Mouse (Mus musculus) limb, embryonic 15.5 days (tissue): Measurements from ENCODE around the gene Gbp8. TPM values are rescaled to one million over a fixed set of nuclear protein-coding genes. Genes with fewer than 3 reads are reported as not detected.
A peak's percentile ranks its signal among the peaks of the same experiment; 100 is the strongest.

ENCODE experiments used
- ATAC-seq: fragments of 200-750 bp; cut with Nextera tagmentation; 2 replicates; pipeline ENCODE4 v1.8.0; 2017; ENCODE audit warnings: low read depth, moderate TSS enrichment; ENCODE audit not compliant: insufficient number of reproducible peaks, low FRiP score, low TSS enrichment
- H3K27ac ChIP-seq: fragments of 300-500 bp; sonication (generic); 2 replicates; pipeline ENCODE4 v1.5.1; 2015; ENCODE audit warnings: moderate library complexity, mild to moderate bottlenecking, inconsistent platforms
- H3K27me3 ChIP-seq: fragments of 300-500 bp; sonication (generic); 2 replicates; pipeline ENCODE4 v1.6.1; 2015; ENCODE audit warnings: inconsistent platforms
- H3K36me3 ChIP-seq: fragments of 300-500 bp; sonication (generic); 2 replicates; pipeline ENCODE4 v1.6.1; 2015; ENCODE audit warnings: inconsistent platforms
- H3K4me1 ChIP-seq: fragments of 300-500 bp; sonication (generic); 2 replicates; pipeline ENCODE4 v1.6.1; 2015; ENCODE audit warnings: inconsistent platforms
- H3K4me2 ChIP-seq: fragments of 300-500 bp; sonication (generic); 2 replicates; pipeline ENCODE4 v1.6.1; 2015; ENCODE audit warnings: mild to moderate bottlenecking, inconsistent platforms
- H3K4me3 ChIP-seq: fragments of 300-500 bp; sonication (generic); 2 replicates; pipeline ENCODE4 v1.5.1; 2015; ENCODE audit warnings: mild to moderate bottlenecking, inconsistent platforms
- H3K9ac ChIP-seq: fragments of 300-500 bp; sonication (generic); 2 replicates; pipeline ENCODE4 v1.6.1; 2015; ENCODE audit warnings: inconsistent platforms
- H3K9me3 ChIP-seq: fragments of 300-500 bp; sonication (generic); 2 replicates; pipeline ENCODE4 v1.6.1; 2016; ENCODE audit warnings: inconsistent platforms
- WGBS: fragments of 180-500 bp; shearing (Covaris S2); methylation state at CpG from one replicate; pipeline ENCODE4 v1.1.7; 2015; 5-methylcytosine and 5-hydroxymethylcytosine counted together
- polyA plus RNA-seq: library from polyadenylated mRNA; unstranded; fragments of >200 nt; fragmentation: Nextera tagmentation; extraction: Ambion mirVana; gene quantifications from 2 replicates; pipeline ENCODE4 v1.2.1, GENCODE M21; 2015

The Gbp8 gene
- polyA plus RNA-seq, 1 experiment from 2014 or later, result 0.35 TPM

DNA sequence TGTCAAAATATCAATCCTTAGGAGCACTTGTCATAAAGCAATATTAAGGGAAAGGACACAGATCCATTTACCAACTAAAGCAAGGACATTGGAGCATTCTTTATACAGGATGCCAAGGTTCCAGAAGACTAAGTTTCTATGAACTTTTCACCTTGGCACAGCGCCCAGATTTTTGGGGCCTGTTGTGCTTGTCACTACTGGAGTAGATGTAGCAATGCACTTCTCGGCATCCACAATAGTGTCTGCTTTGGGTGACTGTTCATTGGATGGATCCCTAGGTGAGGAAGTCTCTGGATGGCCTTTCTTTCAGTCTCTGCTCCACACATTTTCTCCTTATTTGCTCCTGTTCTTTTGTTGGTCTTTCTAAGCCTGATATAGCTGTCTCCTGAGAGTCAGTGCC is 107.0 kb downstream of the Gbp8 start:
- no peak overlapping the region for H3K9ac ChIP-seq
- no peaks in the 10 kb centered on the region for H3K4me1 ChIP-seq
- H3K4me3 ChIP-seq, result no peak overlapping the region
- H3K9me3 ChIP-seq, result no peaks in the 10 kb centered on the region
- no peak overlapping the region for H3K27ac ChIP-seq
- 62% methylated on average over 2 of the region's 2 CpGs for WGBS
- H3K27me3 ChIP-seq, result no peaks in the 10 kb centered on the region
- no peaks in the 10 kb centered on the region for H3K36me3 ChIP-seq
- no peak for ATAC-seq
- H3K4me2 ChIP-seq, result no peak overlapping the region

- H3K4me1 ChIP-seq, result no peaks in the 10 kb centered on the region
- no peak overlapping the region for H3K4me3 ChIP-seq
- no peak overlapping the region for H3K4me2 ChIP-seq
- no peaks in the 10 kb centered on the region for H3K36me3 ChIP-seq
- H3K9ac ChIP-seq, result no peak overlapping the region
- H3K9me3 ChIP-seq, result no peaks in the 10 kb centered on the region
- 83% methylated on average over 1 of the region's 1 CpGs for WGBS
- H3K27me3 ChIP-seq, result no peaks in the 10 kb centered on the region
- ATAC-seq, result no peak
- no peak overlapping the region for H3K27ac ChIP-seq
Observed at GRCm38 (mm10) chr5:105012551-105012950, 126.8 kb downstream of the Gbp8 start.

- no peak overlapping the region for H3K4me3 ChIP-seq
- H3K9ac ChIP-seq, result no peak overlapping the region
- no peak overlapping the region for H3K4me2 ChIP-seq
- H3K4me1 ChIP-seq, result no peaks in the 10 kb centered on the region
- H3K36me3 ChIP-seq, result no peaks in the 10 kb centered on the region
- no peak overlapping the region for H3K27ac ChIP-seq
- H3K27me3 ChIP-seq, result no peaks in the 10 kb centered on the region
- WGBS, result 85% methylated on average over 4 of the region's 4 CpGs
- no peaks in the 10 kb centered on the region for H3K9me3 ChIP-seq
- no peak for ATAC-seq
Observed at GRCm38 (mm10) chr5:105011570-105011969, 127.8 kb downstream of the Gbp8 start.

GRCm38 (mm10) chr5:105010376-105010775 is 129.0 kb downstream of the Gbp8 start:
- Histone ChIP-seq H3K27ac (no peak overlapping the region), H3K27me3 (no peaks in the 10 kb centered on the region), H3K9ac (no peak overlapping the region), H3K9me3 (no peaks in the 10 kb centered on the region), H3K36me3 (no peaks in the 10 kb centered on the region), H3K4me3 (no peak overlapping the region), H3K4me1 (no peaks in the 10 kb centered on the region), H3K4me2 (no peak overlapping the region)
- ATAC-seq, result no peak

GRCm38 (mm10) chr5:104989411-104989810 is 149.9 kb downstream of the Gbp8 start:
- Histone ChIP-seq H3K27ac (no peak overlapping the region), H3K27me3 (no peaks in the 10 kb centered on the region), H3K4me3 (no peak overlapping the region), H3K9ac (no peak overlapping the region), H3K4me2 (no peak overlapping the region), H3K9me3 (no peaks in the 10 kb centered on the region), H3K36me3 (no peaks in the 10 kb centered on the region), H3K4me1 (no peaks in the 10 kb centered on the region)
- WGBS, result 84% methylated on average over 2 of the region's 2 CpGs
- ATAC-seq, result no peak

GRCm38 (mm10) chr5:104988000-104988399 is 151.3 kb downstream of the Gbp8 start:
- Histone ChIP-seq H3K27me3 (no peaks in the 10 kb centered on the region), H3K36me3 (no peaks in the 10 kb centered on the region), H3K9me3 (no peaks in the 10 kb centered on the region), H3K4me3 (no peak overlapping the region), H3K4me2 (no peak overlapping the region), H3K27ac (no peak overlapping the region), H3K4me1 (no peaks in the 10 kb centered on the region), H3K9ac (no peak overlapping the region)
- WGBS, result 71% methylated on average over 2 of the region's 2 CpGs
- ATAC-seq, result no peak

DNA sequence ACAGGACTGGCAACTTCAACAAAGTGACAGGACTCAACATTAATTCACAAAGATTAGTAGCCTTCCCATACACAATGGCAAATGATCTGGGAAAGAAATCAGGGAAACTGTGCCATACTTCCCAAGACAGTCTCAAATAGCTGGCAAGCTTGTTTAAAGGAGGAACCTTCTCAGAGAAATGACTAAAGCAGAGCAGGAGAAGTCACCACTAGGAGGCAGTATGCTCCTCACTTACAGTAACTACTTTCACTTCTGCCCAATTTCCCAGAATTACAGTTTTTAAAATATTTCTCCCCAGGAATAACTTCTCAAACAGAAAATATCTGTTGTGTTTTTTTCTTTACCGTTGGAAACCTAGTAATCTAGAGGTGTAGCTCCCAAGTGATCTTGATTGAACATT is 152.6 kb downstream of the Gbp8 start:
- 59% methylated on average over 1 of the region's 1 CpGs for WGBS
- H3K9ac ChIP-seq, result no peak overlapping the region
- H3K27me3 ChIP-seq, result no peaks in the 10 kb centered on the region
- no peak overlapping the region for H3K4me3 ChIP-seq
- ATAC-seq, result no peak
- no peaks in the 10 kb centered on the region for H3K36me3 ChIP-seq
- no peak overlapping the region for H3K4me2 ChIP-seq
- H3K27ac ChIP-seq, result no peak overlapping the region
- no peaks in the 10 kb centered on the region for H3K9me3 ChIP-seq
- H3K4me1 ChIP-seq, result no peaks in the 10 kb centered on the region

- ATAC-seq, result no peak
- Histone ChIP-seq H3K27me3 (no peaks in the 10 kb centered on the region), H3K9me3 (no peaks in the 10 kb centered on the region), H3K9ac (no peak within 1 kb of the TSS), H3K4me3 (no peak within 1 kb of the TSS), H3K4me1 (no peaks in the 10 kb centered on the region), H3K27ac (no peak within 1 kb of the TSS), H3K36me3 (no peaks in the 10 kb centered on the region), H3K4me2 (peak within 1 kb of the TSS; percentile 36; the same call in 1 of the 2 replicates)
- 34% methylated on average over 9 of the region's 12 CpGs for WGBS
Observed at GRCm38 (mm10) chr5:104982535-104982934, 156.8 kb downstream of the Gbp8 start, which contains the start of gene Abcg3. Gene Abcg3, minus strand, starts transcription at chr5:104982718.

- Histone ChIP-seq H3K4me3 (no peak overlapping the region), H3K36me3 (no peaks in the 10 kb centered on the region), H3K4me2 (no peak overlapping the region), H3K9ac (no peak overlapping the region), H3K27me3 (no peaks in the 10 kb centered on the region), H3K27ac (no peak overlapping the region), H3K9me3 (no peaks in the 10 kb centered on the region), H3K4me1 (no peaks in the 10 kb centered on the region)
- ATAC-seq, result no peak
- WGBS, result 54% methylated on average over 2 of the region's 2 CpGs
Observed at GRCm38 (mm10) chr5:104979040-104979513, 160.3 kb downstream of the Gbp8 start.

Other genes starting within 250 kb of the Gbp8 start
- gene Abcg3, start 156.8 kb downstream of the Gbp8 start, polyA plus RNA-seq, result 1.0 and 1.2 TPM in 2 replicates
- 2.3 and 2.5 TPM in 2 replicates for gene Gbp9, start within 50 bp of the Gbp8 start, polyA plus RNA-seq
- gene Gbp4, start within 50 bp of the Gbp8 start, polyA plus RNA-seq, result 0.24 and 0.79 TPM in 2 replicates
- gene Gbp10, start 100.0 kb upstream of the Gbp8 start, polyA plus RNA-seq, result not detected in 2 replicates
- gene Gm43302, start 154.2 kb upstream of the Gbp8 start, polyA plus RNA-seq, result 0.30 TPM in 1 of 2 replicates, not detected in the other
- gene Gbp6, start 154.2 kb upstream of the Gbp8 start, polyA plus RNA-seq, result 1.9 and 2.0 TPM in 2 replicates